Mouse (Mus musculus) cortical plate, adult 2 months (tissue): ENCODE measurements around the gene Dera.
A peak's percentile ranks its signal among the peaks of the same experiment; 100 is the strongest.

Source experiments
- CTCF ChIP-seq: fragments of 200-500 bp; IDR thresholded peaks from 2 replicates; pipeline ENCODE4 v1.5.1; 2011; ENCODE audit warnings: mild to moderate bottlenecking, control low read depth, low read length; ENCODE audit not compliant: insufficient read depth; ENCODE audit errors: extremely low read depth
- POLR2A ChIP-seq: fragments of 200-500 bp; IDR thresholded peaks from 2 replicates; pipeline ENCODE4 v1.6.1; 2011; ENCODE audit warnings: mild to moderate bottlenecking, low read length, control low read depth; ENCODE audit not compliant: insufficient read depth; ENCODE audit errors: extremely low read depth

DNA sequence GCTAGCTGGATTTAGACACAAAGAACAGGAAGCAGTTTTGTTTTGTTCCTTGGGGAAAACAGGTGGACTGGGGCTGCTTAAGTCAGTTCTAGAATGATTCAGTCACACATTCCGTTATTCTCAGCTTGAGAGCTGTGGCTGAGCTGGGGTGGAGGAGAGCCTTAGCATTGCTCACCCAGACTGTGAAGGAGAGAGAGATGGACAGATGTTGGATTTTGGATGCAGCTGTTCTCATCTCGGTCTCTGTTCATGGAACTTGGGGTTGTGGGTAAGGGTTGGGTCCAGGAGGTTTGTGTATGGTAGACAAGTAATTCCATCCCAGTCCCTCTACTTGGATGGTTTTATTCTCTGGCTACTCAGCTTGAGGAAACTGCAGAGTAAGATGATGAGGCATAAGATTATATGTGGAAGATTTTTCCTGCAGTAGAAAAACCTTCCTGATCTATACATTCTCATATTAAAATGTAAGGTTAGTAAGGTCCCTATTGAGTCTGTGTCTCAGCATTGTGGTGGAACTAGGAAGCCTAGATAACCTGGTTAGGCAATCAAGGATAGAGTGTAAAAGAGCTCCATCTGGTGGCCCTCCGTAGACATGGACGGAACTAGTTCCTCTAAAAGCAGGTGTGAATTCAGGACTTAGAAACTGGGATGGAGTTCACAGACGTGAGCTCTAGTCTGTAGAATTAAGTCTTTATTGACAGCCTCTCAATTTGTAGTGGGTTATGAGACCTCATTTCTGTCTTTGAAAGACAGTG lies 7.0 kb upstream of the Dera start:
- TF ChIP-seq CTCF (peak; percentile 41; the same call in 1 of the 2 replicates), POLR2A (no peak)
